Mouse (Mus musculus) stomach, postnatal 0 days (tissue): Measurements from ENCODE around the gene Ubqln4. TPM values are rescaled to one million over a fixed set of nuclear protein-coding genes. Genes with fewer than 3 reads are reported as not detected.

Source experiments
- ATAC-seq: fragments of 200-750 bp; cut with Nextera tagmentation; 2 replicates; pipeline ENCODE4 v1.8.0; 2017; ENCODE audit not compliant: low FRiP score, low TSS enrichment
- DNase-seq: peaks from one replicate; pipeline ENCODE4 v3.0.0-alpha.2; 2016; ENCODE audit warnings: low spot score
- H3K27ac ChIP-seq: fragments of 300-500 bp; sonication (generic); replicated peaks from 2 replicates; pipeline ENCODE4 v1.5.1; 2014; ENCODE audit warnings: mild to moderate bottlenecking, control low read depth
- H3K27me3 ChIP-seq: fragments of 300-500 bp; sonication (generic); 2 replicates; pipeline ENCODE4 v1.6.1; 2014; ENCODE audit warnings: low read length; ENCODE audit not compliant: control insufficient read depth, insufficient read depth
- H3K36me3 ChIP-seq: fragments of 300-500 bp; sonication (generic); 2 replicates; pipeline ENCODE4 v1.6.1; 2014; ENCODE audit warnings: low read length, mixed read lengths; ENCODE audit not compliant: control insufficient read depth, insufficient read depth
- H3K4me1 ChIP-seq: fragments of 300-500 bp; sonication (generic); replicated peaks from 2 replicates; pipeline ENCODE4 v1.6.1; 2014; ENCODE audit warnings: antibody characterized with exemption; ENCODE audit not compliant: control insufficient read depth, insufficient read depth
- H3K4me2 ChIP-seq: fragments of 300-500 bp; sonication (generic); replicated peaks from 2 replicates; pipeline ENCODE4 v1.6.1; 2014; ENCODE audit warnings: low read depth, mild to moderate bottlenecking, control low read depth, moderate library complexity
- H3K4me3 ChIP-seq: fragments of 300-500 bp; sonication (generic); 2 replicates; pipeline ENCODE4 v1.5.1; 2014; ENCODE audit warnings: low read depth, low read length, control low read depth
- H3K9ac ChIP-seq: fragments of 300-500 bp; sonication (generic); 2 replicates; pipeline ENCODE4 v1.6.1; 2014; ENCODE audit warnings: mild to moderate bottlenecking, low read length, control low read depth, mixed read lengths
- H3K9me3 ChIP-seq: fragments of 300-500 bp; sonication (generic); 2 replicates; pipeline ENCODE4 v1.6.1; 2016; ENCODE audit warnings: low read length; ENCODE audit not compliant: control insufficient read depth
- CTCF ChIP-seq: IDR thresholded peaks from 2 replicates; pipeline ENCODE4 v1.5.1; 2016; ENCODE audit warnings: antibody characterized with exemption, low read depth, mild to moderate bottlenecking, moderate library complexity
- EP300 ChIP-seq: optimal IDR thresholded peaks from 2 replicates; pipeline ENCODE3; 2016; ENCODE audit warnings: antibody characterized with exemption
- WGBS: fragments of 180-500 bp; shearing (Covaris S2); extraction: QIAGEN DNeasy Blood & Tissue Kit; methylation state at CpG from one replicate; pipeline ENCODE4 v1.1.7; 2014; 5-methylcytosine and 5-hydroxymethylcytosine counted together
- polyA plus RNA-seq: library from polyadenylated mRNA; unstranded; fragments of >200 nt; fragmentation: Nextera tagmentation; extraction: Ambion mirVana; gene quantifications from 2 replicates; pipeline ENCODE4 v1.2.1, GENCODE M21; 2015

Ubqln4 gene
- polyA plus RNA-seq, 1 experiment from 2014 or later: 19.5 TPM

- Histone ChIP-seq H3K9me3 (no peaks in the 10 kb centered on the region), H3K27ac (peak overlapping the region; percentile 61), H3K36me3 (no peaks in the 10 kb centered on the region), H3K9ac (no peak overlapping the region), H3K4me3 (no peak overlapping the region), H3K4me2 (no peak overlapping the region), H3K4me1 (peaks cover 21% of the 10 kb centered on the region), H3K27me3 (no peaks in the 10 kb centered on the region)
- no peak for ATAC-seq
- TF ChIP-seq EP300: no peak
- no peak for TF ChIP-seq CTCF
- no peak for DNase-seq
- 55% methylated on average over 7 of the region's 7 CpGs for WGBS
These were observed 39.9 kb upstream of the Ubqln4 start for GRCm38 (mm10) chr3:88513546-88514115.

DNA sequence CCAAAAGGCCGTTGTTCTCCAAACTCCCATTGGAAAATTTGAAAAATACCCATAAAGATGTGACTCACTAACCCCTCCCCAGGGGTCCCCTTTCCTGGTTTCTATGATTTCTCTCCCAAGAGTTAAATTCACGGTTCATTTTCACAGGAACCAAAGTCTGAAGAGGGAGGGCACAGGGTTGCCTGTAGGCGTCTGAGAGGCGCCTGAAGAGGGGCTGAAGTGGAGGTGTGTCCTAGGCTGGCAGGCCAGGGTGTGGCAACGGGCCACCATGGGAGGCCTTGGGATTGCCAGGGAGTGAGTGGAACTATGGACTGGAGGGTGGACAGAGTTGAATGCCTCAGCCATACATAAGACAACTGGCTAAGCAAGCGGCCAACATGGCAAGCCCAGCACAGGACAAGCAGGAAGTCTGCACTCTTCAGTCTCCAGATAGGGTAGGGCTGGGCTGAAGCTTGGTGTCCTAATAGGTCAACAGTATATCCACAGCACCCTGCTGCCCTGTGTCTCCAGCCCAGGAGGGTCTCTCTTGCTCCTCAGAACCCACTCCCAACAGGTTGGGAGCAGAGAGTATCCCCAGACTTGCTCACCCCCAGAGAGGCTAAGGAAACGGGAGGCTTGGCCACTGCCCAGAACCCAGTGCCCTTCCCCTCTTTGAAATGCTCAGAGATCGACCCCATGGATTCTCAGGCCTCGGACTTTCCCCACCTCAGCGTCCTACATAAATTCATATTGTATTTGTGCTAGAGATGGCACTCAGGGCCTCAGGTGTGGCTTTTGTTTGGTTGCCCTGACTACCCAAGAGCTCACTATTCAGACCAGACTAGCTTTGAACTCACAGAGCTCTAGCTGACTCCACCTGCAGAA lies 39.1 kb upstream of the Ubqln4 start:
- TF ChIP-seq CTCF (no peak), EP300 (no peak)
- no peak overlapping the region for H3K9ac ChIP-seq
- no peak for ATAC-seq
- DNase-seq: peak; percentile 38
- no peaks in the 10 kb centered on the region for H3K27me3 ChIP-seq
- no peaks in the 10 kb centered on the region for H3K36me3 ChIP-seq
- no peak overlapping the region for H3K4me2 ChIP-seq
- WGBS: 64% methylated on average over 10 of the region's 10 CpGs
- no peaks in the 10 kb centered on the region for H3K9me3 ChIP-seq
- H3K4me1 ChIP-seq: peaks cover 18% of the 10 kb centered on the region
- H3K27ac ChIP-seq: peak overlapping the region; percentile 61
- no peak overlapping the region for H3K4me3 ChIP-seq

- no peak overlapping the region for H3K4me3 ChIP-seq
- no peak overlapping the region for H3K9ac ChIP-seq
- DNase-seq (no peak), ATAC-seq (no peak)
- no peak overlapping the region for H3K4me2 ChIP-seq
- no peaks in the 10 kb centered on the region for H3K9me3 ChIP-seq
- H3K27me3 ChIP-seq: no peaks in the 10 kb centered on the region
- TF ChIP-seq CTCF (no peak), EP300 (no peak)
- no peaks in the 10 kb centered on the region for H3K36me3 ChIP-seq
- peaks cover 18% of the 10 kb centered on the region for H3K4me1 ChIP-seq
- peak overlapping the region; percentile 61; the same call in 1 of the 2 replicates for H3K27ac ChIP-seq
- 69% methylated on average over 2 of the region's 2 CpGs for WGBS
These were observed 38.5 kb upstream of the Ubqln4 start for GRCm38 (mm10) chr3:88515095-88515386.

DNA sequence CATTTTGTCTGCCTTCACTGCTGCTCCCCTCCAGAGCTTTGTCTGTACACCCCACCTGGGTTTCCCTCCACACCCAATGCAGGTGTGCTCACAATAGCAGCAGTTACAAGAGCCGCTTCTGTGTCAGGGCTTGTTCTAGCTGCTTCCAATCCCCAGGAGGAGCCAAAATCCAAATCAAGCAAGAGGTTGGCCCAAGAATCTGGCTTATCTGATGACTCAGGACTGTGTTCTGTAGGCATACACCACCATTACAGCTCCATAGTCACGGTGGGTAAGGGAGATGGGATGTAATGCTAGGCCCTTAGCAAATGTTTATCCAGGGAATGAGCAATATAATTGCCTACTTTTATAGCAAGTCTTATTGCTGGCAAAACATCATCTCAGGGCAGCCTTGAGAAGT lies 37.2 kb upstream of the Ubqln4 start:
- Histone ChIP-seq H3K27me3 (no peaks in the 10 kb centered on the region), H3K9ac (no peak overlapping the region), H3K4me1 (peaks cover 18% of the 10 kb centered on the region), H3K36me3 (no peaks in the 10 kb centered on the region), H3K4me3 (no peak overlapping the region), H3K4me2 (no peak overlapping the region), H3K9me3 (no peaks in the 10 kb centered on the region), H3K27ac (peak overlapping the region; percentile 65)
- TF ChIP-seq CTCF (no peak), EP300 (no peak)
- no peak for ATAC-seq
- DNase-seq: no peak
- 64% methylated on average over 2 of the region's 2 CpGs for WGBS

DNA sequence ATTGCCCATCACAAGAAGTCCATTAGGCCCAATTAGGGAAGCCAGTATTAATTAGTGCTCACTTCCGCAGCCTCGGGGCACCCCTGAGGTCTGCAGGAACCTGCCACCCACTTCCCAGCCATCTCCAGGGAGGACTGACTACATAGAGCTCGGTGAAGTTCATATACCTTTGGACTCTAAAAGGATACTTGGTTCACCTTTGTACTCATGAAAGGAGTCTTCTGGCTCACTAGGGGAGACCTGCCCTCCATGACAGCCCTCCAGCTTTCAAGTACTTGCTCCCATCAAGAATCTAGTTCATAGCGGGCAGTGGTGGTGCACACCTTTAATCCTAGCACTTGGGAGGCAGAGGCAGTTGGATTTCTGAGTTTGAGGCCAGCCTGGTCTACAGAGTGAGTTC lies 35.1 kb upstream of the Ubqln4 start:
- H3K27me3 ChIP-seq: no peaks in the 10 kb centered on the region
- H3K4me1 ChIP-seq: peaks cover 10% of the 10 kb centered on the region
- H3K4me3 ChIP-seq: no peak overlapping the region
- no peak overlapping the region for H3K9ac ChIP-seq
- DNase-seq: no peak
- 90% methylated on average over 4 of the region's 4 CpGs for WGBS
- no peak overlapping the region for H3K27ac ChIP-seq
- H3K9me3 ChIP-seq: no peaks in the 10 kb centered on the region
- ATAC-seq: no peak
- no peak overlapping the region for H3K4me2 ChIP-seq
- TF ChIP-seq EP300 (no peak), CTCF (no peak)
- no peaks in the 10 kb centered on the region for H3K36me3 ChIP-seq

- H3K9ac ChIP-seq: no peak overlapping the region
- H3K27ac ChIP-seq: no peak overlapping the region
- DNase-seq (no peak), ATAC-seq (no peak)
- H3K4me1 ChIP-seq: no peaks in the 10 kb centered on the region
- H3K36me3 ChIP-seq: no peaks in the 10 kb centered on the region
- no peaks in the 10 kb centered on the region for H3K27me3 ChIP-seq
- no peak overlapping the region for H3K4me3 ChIP-seq
- H3K4me2 ChIP-seq: no peak overlapping the region
- no peak for TF ChIP-seq EP300
- no peak for TF ChIP-seq CTCF
- WGBS: 86% methylated on average over 2 of the region's 2 CpGs
- no peaks in the 10 kb centered on the region for H3K9me3 ChIP-seq
These were observed 33.5 kb upstream of the Ubqln4 start for GRCm38 (mm10) chr3:88520078-88520477.
